Mouse (Mus musculus) cerebellum, adult 2 months (tissue): ENCODE results near the gene Tcl1b3. TPM values are rescaled to one million over a fixed set of nuclear protein-coding genes. Genes with fewer than 3 reads are reported as not detected.
A peak's percentile ranks its signal among the peaks of the same experiment; 100 is the strongest.
"Not testable (repeated sequence)": the region's sequence is repeated elsewhere in the genome, so short reads cannot be mapped to it uniquely, and the experiment has no call there.

Source experiments
- DNase-seq, 2 experiments: peaks; one replicate each; pipeline ENCODE4 v3.0.0; 2021
- H3K27ac ChIP-seq: fragments of 200-500 bp; 2 replicates; pipeline ENCODE4 v1.5.1; 2012; ENCODE audit warnings: low read length, control low read depth, inconsistent platforms; ENCODE audit not compliant: insufficient read depth
- H3K27me3 ChIP-seq: fragments of 200-500 bp; 2 replicates; pipeline ENCODE4 v1.6.1; 2012; ENCODE audit warnings: inconsistent platforms, mild to moderate bottlenecking, low read length, moderate library complexity; ENCODE audit not compliant: control insufficient read depth, insufficient read depth
- H3K4me1 ChIP-seq: fragments of 200-500 bp; 2 replicates; pipeline ENCODE4 v1.6.1; 2011; ENCODE audit warnings: low read length; ENCODE audit not compliant: control insufficient read depth, insufficient read depth
- H3K4me3 ChIP-seq: fragments of 200-500 bp; replicated peaks from 2 replicates; pipeline ENCODE3; 2011; ENCODE audit warnings: mild to moderate bottlenecking, low read depth, low read length, control low read depth; ENCODE audit not compliant: insufficient read depth
- CTCF ChIP-seq: fragments of 200-500 bp; IDR thresholded peaks from 2 replicates; pipeline ENCODE4 v1.5.1; 2011; ENCODE audit warnings: low read depth, mild to moderate bottlenecking, control low read depth, low read length, moderate library complexity, borderline replicate concordance; ENCODE audit not compliant: insufficient read depth
- POLR2A ChIP-seq: fragments of 200-500 bp; IDR thresholded peaks from 2 replicates; pipeline ENCODE4 v1.6.1; 2011; ENCODE audit warnings: low read length, control low read depth, borderline replicate concordance; ENCODE audit not compliant: insufficient read depth
- WGBS: fragments of 180-500 bp; shearing (Covaris S2); methylation state at CpG from one replicate; pipeline ENCODE4 v1.1.7; 2018; 5-methylcytosine and 5-hydroxymethylcytosine counted together
- polyA plus RNA-seq: library from polyadenylated mRNA; depleted of rRNA; stranded (reverse); fragments of >200 nt; gene quantifications from 2 replicates; pipeline ENCODE4 v1.2.3, GENCODE M21; 2012

The Tcl1b3 gene
- polyA plus RNA-seq, 1 experiment, result not detected

DNA sequence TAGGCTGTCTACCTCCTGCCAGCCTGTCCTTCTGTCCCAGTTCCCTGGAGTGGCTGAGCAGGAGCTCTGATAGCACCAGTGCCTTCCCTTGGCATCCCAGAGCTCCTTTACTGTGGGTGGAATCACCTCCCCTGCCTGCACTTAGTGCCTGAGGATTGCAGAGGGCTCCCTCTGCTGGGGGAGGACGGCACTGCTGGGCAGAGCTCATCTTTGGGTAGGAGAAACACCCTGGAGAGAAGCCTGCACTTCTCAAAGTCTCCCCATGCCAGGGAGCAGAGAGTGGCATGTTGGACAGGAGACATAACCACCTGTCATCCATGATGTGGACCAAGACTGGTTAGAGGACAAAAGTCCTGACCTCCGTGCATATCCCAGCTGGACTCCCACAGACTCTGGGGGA is 1.9 kb upstream of the Tcl1b3 start:
- not testable (repeated sequence) for H3K27me3 ChIP-seq, H3K4me3 ChIP-seq, H3K27ac ChIP-seq, H3K4me1 ChIP-seq, DNase-seq
- 37% methylated on average over 2 of the region's 2 CpGs for WGBS
- TF ChIP-seq CTCF, result peak; percentile 15; the same call in 1 of the 2 replicates

DNA sequence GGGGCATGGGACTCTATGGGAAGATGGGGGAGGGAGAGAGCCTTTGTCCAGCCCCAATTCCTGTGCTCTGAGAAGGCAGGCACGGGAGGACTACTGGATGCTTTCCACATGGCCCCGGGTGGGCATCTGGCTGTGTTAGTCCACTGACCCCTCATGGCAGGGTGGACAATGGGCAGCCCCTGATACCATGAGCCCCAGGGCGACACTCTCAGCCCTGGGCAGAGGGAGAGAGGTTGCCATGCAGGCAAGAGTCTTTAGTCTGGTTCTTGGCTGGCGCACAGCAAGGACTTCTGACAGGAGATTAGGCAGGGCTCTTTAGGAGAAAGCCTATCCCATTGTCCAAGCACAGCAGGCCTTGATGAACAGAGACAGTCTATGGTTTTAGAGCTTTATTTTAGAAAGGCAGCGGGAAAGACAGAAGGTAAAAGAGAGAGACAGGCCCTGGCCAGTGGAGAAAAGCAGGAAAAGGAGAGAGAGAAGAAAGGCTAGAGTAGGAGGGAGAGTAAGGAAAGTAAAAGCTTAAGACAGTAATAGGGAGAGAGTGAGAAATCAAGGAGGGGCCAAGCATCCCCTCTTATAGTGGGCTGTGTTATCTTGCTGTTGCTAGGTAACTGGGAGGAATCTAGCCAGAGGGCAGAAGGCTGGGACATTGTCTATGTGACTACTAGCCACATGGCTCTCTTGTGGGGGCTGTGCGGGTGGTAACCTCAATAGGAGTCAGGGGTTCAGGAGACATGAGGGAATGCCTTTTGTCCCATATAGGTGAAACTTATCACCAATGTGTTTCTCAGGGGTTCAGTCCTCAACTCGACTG is 9.0 kb downstream of the Tcl1b3 start:
- WGBS, result 30% methylated on average over 7 of the region's 7 CpGs
- not testable (repeated sequence) for H3K27ac ChIP-seq, DNase-seq, H3K4me3 ChIP-seq, H3K4me1 ChIP-seq, H3K27me3 ChIP-seq

DNA sequence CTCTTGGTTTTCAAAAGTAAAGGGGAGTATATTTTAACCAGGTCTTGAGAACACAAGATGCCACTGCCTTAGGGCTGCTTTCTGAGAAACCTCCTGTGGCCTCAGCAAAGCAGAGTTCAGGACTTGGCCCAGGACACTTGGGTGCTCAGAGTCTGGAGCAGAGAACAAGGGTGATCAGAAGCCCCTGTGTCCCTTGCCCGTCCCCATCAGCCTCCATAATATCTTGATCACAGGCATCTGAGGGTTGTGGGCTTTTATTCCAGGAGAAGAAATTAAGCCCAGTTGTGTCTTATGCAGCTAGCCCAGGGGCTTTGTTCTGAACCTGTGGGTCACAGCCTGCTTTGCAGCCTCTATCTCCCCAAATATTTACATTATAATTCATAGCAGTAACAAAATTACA is 10.8 kb downstream of the Tcl1b3 start, which contains the start of gene Tcl1b4:
Gene Tcl1b4, plus strand, starts transcription at position 301 of the 400 bp plus-strand sequence.
- 90% methylated on average over 1 of the region's 1 CpGs for WGBS
- not testable (repeated sequence) for DNase-seq, H3K27ac ChIP-seq, H3K4me3 ChIP-seq, H3K4me1 ChIP-seq, H3K27me3 ChIP-seq

DNA sequence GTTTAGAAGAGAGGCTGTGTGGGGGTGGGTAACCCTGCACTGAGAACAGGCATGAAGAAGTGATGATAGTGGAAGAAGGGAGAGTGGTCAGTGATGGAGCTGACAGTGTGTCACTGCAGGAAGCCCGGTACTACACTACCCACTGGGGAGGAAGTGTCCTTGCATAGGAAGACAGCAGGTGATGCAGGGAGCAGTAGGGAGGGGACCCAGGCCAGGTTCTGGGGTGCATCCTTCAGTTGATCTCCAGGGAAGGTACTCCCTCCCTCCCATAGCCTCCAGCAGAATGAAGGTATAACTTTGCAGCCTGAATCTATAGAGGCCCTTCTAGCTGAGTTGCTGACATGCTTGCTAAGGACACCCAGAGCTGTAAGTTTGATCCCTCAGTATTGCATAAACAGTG is 16.2 kb downstream of the Tcl1b3 start:
- no peaks in the 10 kb centered on the region for H3K4me1 ChIP-seq
- 96% methylated on average over 1 of the region's 1 CpGs for WGBS
- no peak overlapping the region for H3K4me3 ChIP-seq
- H3K27ac ChIP-seq, result no peak overlapping the region
- no peak for DNase-seq
- H3K27me3 ChIP-seq, result no peaks in the 10 kb centered on the region
- TF ChIP-seq POLR2A (no peak), CTCF (no peak)

DNA sequence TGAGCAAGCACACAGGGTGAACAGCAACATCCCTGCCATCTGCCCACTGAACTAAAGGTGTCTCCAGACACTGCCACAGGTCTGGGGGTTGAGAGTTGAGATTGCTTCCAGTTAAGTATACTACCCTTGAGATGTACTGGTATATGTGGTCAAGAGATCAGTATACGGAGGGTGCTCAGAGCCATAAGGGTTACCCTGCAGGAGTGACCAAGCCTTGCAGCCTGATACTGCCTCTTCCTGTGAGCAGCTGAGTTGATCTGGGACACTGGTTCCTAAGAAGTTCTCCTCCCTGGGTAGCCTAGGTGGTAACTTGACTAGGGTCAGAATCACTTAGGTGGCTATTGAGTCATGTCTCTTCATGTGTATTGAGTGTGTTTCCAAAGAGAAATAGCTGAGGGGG is 17.6 kb downstream of the Tcl1b3 start:
- H3K4me1 ChIP-seq, result no peaks in the 10 kb centered on the region
- no peak overlapping the region for H3K4me3 ChIP-seq
- H3K27ac ChIP-seq, result no peak overlapping the region
- DNase-seq, result no peak
- 92% methylated on average over 1 of the region's 1 CpGs for WGBS
- H3K27me3 ChIP-seq, result no peaks in the 10 kb centered on the region
- TF ChIP-seq POLR2A (no peak), CTCF (no peak)

DNA sequence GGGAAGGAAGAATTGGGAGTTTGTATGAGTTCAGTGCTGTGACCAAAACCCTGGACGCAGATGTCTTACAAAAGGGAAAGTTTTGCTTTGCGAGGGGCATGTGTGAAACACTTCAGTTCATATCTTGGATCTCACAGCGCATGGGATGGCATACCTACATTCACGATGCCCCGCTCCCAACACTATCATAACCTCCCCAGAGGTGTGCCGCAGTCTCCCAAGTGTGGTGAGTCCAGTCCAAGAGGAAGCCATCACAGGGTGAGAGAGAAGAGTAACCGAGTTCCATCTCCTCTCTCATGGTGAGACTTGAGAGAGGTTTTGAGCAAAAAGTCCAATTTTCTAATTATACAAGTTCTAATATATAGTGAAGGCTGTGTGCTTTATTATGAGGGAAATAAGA is 18.4 kb downstream of the Tcl1b3 start:
- Histone ChIP-seq H3K4me3 (no peak overlapping the region), H3K27ac (no peak overlapping the region), H3K4me1 (no peaks in the 10 kb centered on the region), H3K27me3 (no peaks in the 10 kb centered on the region)
- no peak for DNase-seq
- 95% methylated on average over 7 of the region's 7 CpGs for WGBS
- TF ChIP-seq CTCF, result no peak
- no peak for TF ChIP-seq POLR2A

DNA sequence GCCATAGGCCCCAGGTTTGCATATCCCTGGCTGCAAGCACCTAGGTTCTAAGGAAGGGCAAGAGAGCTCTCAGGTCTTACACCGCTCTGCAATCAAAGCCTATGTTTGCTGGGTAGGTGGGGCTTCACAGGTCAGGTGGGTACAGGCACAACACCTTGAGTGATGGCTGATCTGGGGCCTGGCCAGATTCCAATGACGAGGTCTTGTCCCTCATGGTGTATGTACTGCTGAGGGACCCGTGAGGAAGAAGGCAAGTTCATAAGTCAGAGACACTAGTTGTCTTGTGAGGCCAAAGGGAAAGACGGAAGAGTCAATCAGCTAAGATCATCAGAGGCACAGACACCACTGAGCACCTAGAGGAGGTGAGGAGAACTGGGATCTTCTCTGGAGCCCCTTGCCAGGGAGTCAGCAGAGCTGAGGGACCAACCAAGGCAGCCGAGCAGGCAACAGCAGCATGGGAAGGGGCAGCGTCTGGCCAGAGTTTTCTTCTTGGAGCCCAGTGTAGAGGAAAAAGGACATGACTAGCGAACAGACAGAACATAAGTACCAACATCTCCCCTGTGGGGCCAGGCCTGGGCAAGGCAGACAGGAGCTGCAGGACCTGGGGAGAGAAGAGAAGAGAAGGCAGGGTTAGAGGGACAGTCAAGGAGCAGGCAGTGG is 26.4 kb downstream of the Tcl1b3 start:
- Histone ChIP-seq H3K4me1 (no peaks in the 10 kb centered on the region), H3K27me3 (no peaks in the 10 kb centered on the region), H3K4me3 (no peak overlapping the region), H3K27ac (no peak overlapping the region)
- TF ChIP-seq POLR2A (no peak), CTCF (no peak)
- WGBS, result 82% methylated on average over 7 of the region's 7 CpGs
- no peak for DNase-seq

DNA sequence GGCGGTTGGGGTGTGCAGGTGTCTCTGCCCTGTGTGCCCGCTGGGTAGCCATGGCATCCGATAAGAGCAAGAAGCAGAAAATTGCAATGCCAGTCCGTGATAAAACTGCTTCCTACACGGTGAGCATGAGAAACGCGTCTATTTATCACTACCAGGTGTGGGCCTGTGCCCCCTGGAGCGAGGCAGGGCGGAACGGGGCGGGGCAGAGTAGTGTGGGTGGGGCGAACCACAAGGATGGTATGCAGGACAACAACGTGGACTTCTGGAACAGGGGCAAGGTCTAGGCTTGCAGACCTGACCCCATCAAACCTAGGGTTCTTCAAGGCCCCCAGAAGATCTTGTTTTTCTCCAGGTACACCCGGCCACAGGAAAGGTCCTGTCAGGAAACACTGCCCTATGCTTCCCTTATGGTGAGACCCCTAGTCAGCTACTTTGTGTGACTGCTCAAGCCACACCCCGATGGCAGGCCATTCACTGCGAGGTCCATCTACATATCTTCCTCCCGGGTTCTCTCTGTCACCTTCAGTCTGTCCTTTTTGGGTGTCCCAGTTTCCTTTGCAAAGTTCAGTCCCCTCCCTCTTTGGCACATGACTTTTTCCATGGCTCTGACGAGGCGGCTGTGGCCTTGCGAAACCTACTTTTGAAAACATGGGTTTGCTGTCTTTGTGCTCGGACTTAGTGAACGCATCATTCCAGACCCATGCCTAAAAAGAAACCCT is 31.9 kb downstream of the Tcl1b3 start, which contains the start of gene Tcl1:
Gene Tcl1, minus strand, starts transcription at position 193 of the 719 bp plus-strand sequence.
- no peak for DNase-seq
- WGBS, result 92% methylated on average over 22 of the region's 22 CpGs
- Histone ChIP-seq H3K4me1 (no peaks in the 10 kb centered on the region), H3K27ac (no peak within 1 kb of the TSS), H3K27me3 (no peaks in the 10 kb centered on the region), H3K4me3 (no peak within 1 kb of the TSS)
- TF ChIP-seq CTCF, result no peak
- TF ChIP-seq POLR2A, result no peak
